Mouse (Mus musculus): ENCODE data around the gene Gpc6.

Gpc6 gene

GRCm38 (mm10) chr14:117625100-117625710, 700.1 kb downstream of the Gpc6 start:
- DNase-seq (ENCODE audit: low spot score), result no peak

- DNase-seq (ENCODE audit: low spot score), result no peak
Observed at GRCm38 (mm10) chr14:117634238-117634940, 709.3 kb downstream of the Gpc6 start.

- no peak for DNase-seq (ENCODE audit: low spot score)
Observed at GRCm38 (mm10) chr14:117641853-117642252, 716.7 kb downstream of the Gpc6 start.

GRCm38 (mm10) chr14:117643069-117643468, 718.0 kb downstream of the Gpc6 start:
- DNase-seq (ENCODE audit: low spot score), result no peak

- DNase-seq (ENCODE audit: low spot score), result no peak
Observed at GRCm38 (mm10) chr14:117648199-117648960, 723.3 kb downstream of the Gpc6 start.

GRCm38 (mm10) chr14:117650141-117650540, 725.0 kb downstream of the Gpc6 start:
- DNase-seq (ENCODE audit: low spot score), result no peak

- no peak for DNase-seq (ENCODE audit: low spot score)
Observed at GRCm38 (mm10) chr14:117651271-117651670, 726.2 kb downstream of the Gpc6 start.

- no peak for DNase-seq (ENCODE audit: low spot score)
Observed at GRCm38 (mm10) chr14:117651938-117652337, 726.8 kb downstream of the Gpc6 start.

- DNase-seq (ENCODE audit: low spot score), result no peak
Observed at GRCm38 (mm10) chr14:117655382-117655781, 730.3 kb downstream of the Gpc6 start.

GRCm38 (mm10) chr14:117659198-117659761, 734.2 kb downstream of the Gpc6 start:
- no peak for DNase-seq (ENCODE audit: low spot score)

GRCm38 (mm10) chr14:117662261-117662660, 737.1 kb downstream of the Gpc6 start:
- no peak for DNase-seq (ENCODE audit: low spot score)

GRCm38 (mm10) chr14:117664796-117665195, 739.7 kb downstream of the Gpc6 start:
- DNase-seq (ENCODE audit: low spot score), result no peak

- DNase-seq (ENCODE audit: low spot score), result no peak
Observed at GRCm38 (mm10) chr14:117666126-117666525, 741.0 kb downstream of the Gpc6 start.

- DNase-seq (ENCODE audit: low spot score), result no peak
Observed at GRCm38 (mm10) chr14:117673541-117673940, 748.4 kb downstream of the Gpc6 start.

GRCm38 (mm10) chr14:117674482-117674881, 749.4 kb downstream of the Gpc6 start:
- DNase-seq (ENCODE audit: low spot score), result no peak

- DNase-seq (ENCODE audit: low spot score), result no peak
Observed at GRCm38 (mm10) chr14:117679926-117680325, 754.8 kb downstream of the Gpc6 start.

- DNase-seq (ENCODE audit: low spot score), result no peak
Observed at GRCm38 (mm10) chr14:117681321-117681921, 756.3 kb downstream of the Gpc6 start.

- DNase-seq (ENCODE audit: low spot score), result no peak
Observed at GRCm38 (mm10) chr14:117683149-117683548, 758.0 kb downstream of the Gpc6 start.

GRCm38 (mm10) chr14:117689848-117690247, 764.7 kb downstream of the Gpc6 start:
- DNase-seq (ENCODE audit: low spot score), result no peak

- no peak for DNase-seq (ENCODE audit: low spot score)
Observed at GRCm38 (mm10) chr14:117695565-117695964, 770.5 kb downstream of the Gpc6 start.

GRCm38 (mm10) chr14:117700670-117701280, 775.7 kb downstream of the Gpc6 start:
- DNase-seq (ENCODE audit: low spot score), result no peak

- no peak for DNase-seq (ENCODE audit: low spot score)
Observed at GRCm38 (mm10) chr14:117708817-117709216, 783.7 kb downstream of the Gpc6 start.

Measured in ovary, postnatal 36 days (tissue).